Mouse (Mus musculus): Measurements from ENCODE around the gene Eif1.
A peak's percentile ranks its signal among the peaks of the same experiment; 100 is the strongest.
"Not testable (repeated sequence)": the region's sequence is repeated elsewhere in the genome, so short reads cannot be mapped to it uniquely, and the experiment has no call there.

Eif1 gene

GRCm38 (mm10) chr11:100319492-100320171 lies at the start of gene Eif1:
Eif1 (plus strand) TSS chr11:100319885.
- DNase-seq, result peak; percentile 100

- DNase-seq, result no peak
Measured at GRCm38 (mm10) chr11:100271878-100272277, 47.8 kb upstream of the Eif1 start.

GRCm38 (mm10) chr11:100274719-100275118 lies 45.0 kb upstream of the Eif1 start:
- no peak for DNase-seq

- no peak for DNase-seq
Measured at GRCm38 (mm10) chr11:100275466-100275865, 44.2 kb upstream of the Eif1 start.

- DNase-seq, result no peak
Measured at GRCm38 (mm10) chr11:100277726-100278480, 41.8 kb upstream of the Eif1 start.

- no peak for DNase-seq
Measured at GRCm38 (mm10) chr11:100278759-100279158, 40.9 kb upstream of the Eif1 start.

GRCm38 (mm10) chr11:100281596-100282544 lies 37.8 kb upstream of the Eif1 start:
- DNase-seq, result peak; percentile 74 to 84

GRCm38 (mm10) chr11:100282549-100282948 lies 37.1 kb upstream of the Eif1 start:
- DNase-seq, result peak; percentile 68 to 74

GRCm38 (mm10) chr11:100284988-100285387 lies 34.7 kb upstream of the Eif1 start:
- DNase-seq, result no peak

GRCm38 (mm10) chr11:100287024-100287423 lies 32.7 kb upstream of the Eif1 start:
- DNase-seq, result no peak

- no peak for DNase-seq
Measured at GRCm38 (mm10) chr11:100288942-100289341, 30.7 kb upstream of the Eif1 start.

- DNase-seq, result no peak
Measured at GRCm38 (mm10) chr11:100290235-100290634, 29.4 kb upstream of the Eif1 start.

- no peak for DNase-seq
Measured at GRCm38 (mm10) chr11:100292884-100293283, 26.8 kb upstream of the Eif1 start.

GRCm38 (mm10) chr11:100295308-100295707 lies 24.4 kb upstream of the Eif1 start:
- peak; percentile 70 to 83 for DNase-seq

GRCm38 (mm10) chr11:100297801-100298200 lies 21.9 kb upstream of the Eif1 start:
- no peak for DNase-seq

GRCm38 (mm10) chr11:100298274-100299036 lies 21.2 kb upstream of the Eif1 start:
- peak; percentile 79 to 88 for DNase-seq

GRCm38 (mm10) chr11:100300293-100300692 lies 19.4 kb upstream of the Eif1 start:
- peak; percentile 70 to 78 for DNase-seq

GRCm38 (mm10) chr11:100301292-100301691 lies 18.4 kb upstream of the Eif1 start:
- DNase-seq, result no peak

- DNase-seq, result no peak
Measured at GRCm38 (mm10) chr11:100307900-100308299, 11.8 kb upstream of the Eif1 start.

- not testable (repeated sequence) for DNase-seq
Measured at GRCm38 (mm10) chr11:100308672-100309071, 11.0 kb upstream of the Eif1 start.

GRCm38 (mm10) chr11:100311656-100312055 lies 8.0 kb upstream of the Eif1 start:
- no peak for DNase-seq

- no peak for DNase-seq
Measured at GRCm38 (mm10) chr11:100312096-100312679, 7.5 kb upstream of the Eif1 start.

Measured in cerebellum, adult 18-20 months (tissue).